Mouse (Mus musculus) liver, postnatal 0 days (tissue): ENCODE measurements at regions not wholly inside any gene's neighbourhood (a gene's known extent, or its start where the extent isn't known, plus 50 kb on each side); places are given as distances from the start of the nearest gene placed in this dataset.

ENCODE experiments used
- ATAC-seq: fragments of 200-750 bp; cut with Nextera tagmentation; 2 replicates; pipeline ENCODE4 v1.8.0; 2017; ENCODE audit warnings: mild to moderate bottlenecking, moderate library complexity
- DNase-seq: peaks from one replicate; pipeline ENCODE4 v3.0.0-alpha.2; 2016
- H3K27ac ChIP-seq: fragments of 300-500 bp; sonication (generic); 2 replicates; pipeline ENCODE4 v1.5.1; 2014; ENCODE audit warnings: antibody characterized with exemption, moderate library complexity, mild to moderate bottlenecking, low read depth
- H3K27me3 ChIP-seq: fragments of 300-500 bp; sonication (generic); 2 replicates; pipeline ENCODE4 v1.6.1; 2014; ENCODE audit warnings: low read length, control low read depth, mixed read lengths; ENCODE audit not compliant: insufficient read depth
- H3K36me3 ChIP-seq: fragments of 300-500 bp; sonication (generic); replicated peaks from 2 replicates; pipeline ENCODE4 v1.6.1; 2014; ENCODE audit warnings: mild to moderate bottlenecking, control low read depth, low read length, moderate library complexity, mixed read lengths; ENCODE audit not compliant: insufficient read depth
- H3K4me1 ChIP-seq: fragments of 300-500 bp; sonication (generic); 2 replicates; pipeline ENCODE4 v1.6.1; 2014; ENCODE audit warnings: antibody characterized with exemption, mild to moderate bottlenecking, control low read depth; ENCODE audit not compliant: insufficient read depth
- H3K4me2 ChIP-seq: fragments of 300-500 bp; sonication (generic); 2 replicates; pipeline ENCODE4 v1.6.1; 2014; ENCODE audit warnings: low read depth, mild to moderate bottlenecking, low read length, moderate library complexity, mixed read lengths
- H3K4me3 ChIP-seq: fragments of 300-500 bp; sonication (generic); 2 replicates; pipeline ENCODE4 v1.5.1; 2014; ENCODE audit warnings: low read depth, low read length
- H3K9ac ChIP-seq: fragments of 300-500 bp; sonication (generic); replicated peaks from 2 replicates; pipeline ENCODE4 v1.6.1; 2014; ENCODE audit warnings: mild to moderate bottlenecking, moderate library complexity
- H3K9me3 ChIP-seq: fragments of 300-500 bp; sonication (generic); 2 replicates; pipeline ENCODE4 v1.6.1; 2016; ENCODE audit warnings: mild to moderate bottlenecking, control low read depth, low read length, mixed read lengths
- CTCF ChIP-seq: sonication (generic); IDR thresholded peaks from 2 replicates; pipeline ENCODE4 v1.5.1; 2016; ENCODE audit warnings: antibody characterized with exemption, low read depth
- EP300 ChIP-seq: IDR thresholded peaks from 2 replicates; pipeline ENCODE4 v1.6.1; 2016; ENCODE audit warnings: antibody characterized with exemption, low read depth, mild to moderate bottlenecking
- WGBS: fragments of 180-500 bp; shearing (Covaris S2); extraction: QIAGEN DNeasy Blood & Tissue Kit; methylation state at CpG from one replicate; pipeline ENCODE4 v1.1.7; 2014; ENCODE audit not compliant: insufficient replicate concordance; 5-methylcytosine and 5-hydroxymethylcytosine counted together

GRCm38 (mm10) chr1:154008593-154009310 lies 108.7 kb upstream of the Teddm2 start:
- no peak for ATAC-seq
- Histone ChIP-seq H3K4me1 (peaks cover 4% of the 10 kb centered on the region), H3K9me3 (no peaks in the 10 kb centered on the region), H3K4me2 (no peak overlapping the region), H3K36me3 (no peaks in the 10 kb centered on the region), H3K27me3 (no peaks in the 10 kb centered on the region), H3K4me3 (no peak overlapping the region), H3K27ac (no peak overlapping the region), H3K9ac (no peak overlapping the region)
- 59% methylated on average over 11 of the region's 11 CpGs for WGBS
- no peak for TF ChIP-seq EP300
- TF ChIP-seq CTCF = no peak
- no peak for DNase-seq

- no peak overlapping the region for H3K4me3 ChIP-seq
- ATAC-seq (no peak), DNase-seq (no peak)
- H3K27me3 ChIP-seq = no peaks in the 10 kb centered on the region
- no peak overlapping the region for H3K27ac ChIP-seq
- no peak overlapping the region for H3K9ac ChIP-seq
- WGBS = 63% methylated on average over 4 of the region's 4 CpGs
- no peaks in the 10 kb centered on the region for H3K9me3 ChIP-seq
- H3K4me1 ChIP-seq = peaks cover 4% of the 10 kb centered on the region
- TF ChIP-seq CTCF (no peak), EP300 (no peak)
- no peaks in the 10 kb centered on the region for H3K36me3 ChIP-seq
- no peak overlapping the region for H3K4me2 ChIP-seq
These were observed 110.7 kb upstream of the Teddm2 start for GRCm38 (mm10) chr1:154010681-154011080.

DNA sequence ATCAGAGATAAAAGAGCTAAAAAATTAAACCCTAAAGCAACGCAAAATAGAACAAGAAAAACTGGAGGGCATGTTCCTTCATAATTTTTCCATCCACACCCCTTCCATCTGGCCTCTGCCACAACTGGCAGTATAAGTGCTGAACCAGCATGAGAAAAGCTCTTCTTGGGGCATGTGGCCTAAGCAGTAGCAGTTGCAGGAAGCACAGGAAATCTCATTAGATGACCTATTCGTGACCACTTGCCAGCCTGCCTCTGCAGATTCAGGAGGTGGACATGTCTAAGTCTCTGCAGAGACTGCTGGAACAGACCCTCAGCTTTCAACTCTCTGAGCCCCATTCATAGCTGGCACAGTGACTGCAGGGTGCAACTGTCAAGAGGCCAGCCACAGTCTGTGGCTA lies 116.5 kb upstream of the Teddm2 start:
- Histone ChIP-seq H3K9me3 (no peaks in the 10 kb centered on the region), H3K27me3 (no peaks in the 10 kb centered on the region), H3K36me3 (no peaks in the 10 kb centered on the region), H3K27ac (no peak overlapping the region), H3K4me3 (no peak overlapping the region), H3K4me2 (no peak overlapping the region), H3K9ac (no peak overlapping the region), H3K4me1 (0 out of 2 replicates have a peak, but pooled peaks cover 4% of the 10 kb centered on the region)
- no peak for TF ChIP-seq CTCF
- no peak for TF ChIP-seq EP300
- DNase-seq (no peak), ATAC-seq (no peak)
- WGBS = 60% methylated on average over 2 of the region's 2 CpGs

- WGBS = 77% methylated on average over 6 of the region's 6 CpGs
- no peak overlapping the region for H3K9ac ChIP-seq
- ATAC-seq (no peak), DNase-seq (no peak)
- no peak for TF ChIP-seq EP300
- TF ChIP-seq CTCF = no peak
- no peaks in the 10 kb centered on the region for H3K9me3 ChIP-seq
- H3K4me1 ChIP-seq = 0 out of 2 replicates have a peak, but pooled peaks cover 4% of the 10 kb centered on the region
- no peaks in the 10 kb centered on the region for H3K36me3 ChIP-seq
- H3K4me2 ChIP-seq = no peak overlapping the region
- no peak overlapping the region for H3K27ac ChIP-seq
- no peaks in the 10 kb centered on the region for H3K27me3 ChIP-seq
- H3K4me3 ChIP-seq = no peak overlapping the region
These were observed 118.2 kb upstream of the Teddm2 start for GRCm38 (mm10) chr1:154018241-154018640.

GRCm38 (mm10) chr1:154024301-154024700 lies 124.3 kb upstream of the Teddm2 start:
- Histone ChIP-seq H3K9ac (no peak overlapping the region), H3K9me3 (no peaks in the 10 kb centered on the region), H3K4me1 (no peaks in the 10 kb centered on the region), H3K27me3 (no peaks in the 10 kb centered on the region), H3K36me3 (no peaks in the 10 kb centered on the region), H3K4me3 (no peak overlapping the region), H3K4me2 (no peak overlapping the region), H3K27ac (no peak overlapping the region)
- DNase-seq = no peak
- TF ChIP-seq CTCF = no peak
- no peak for TF ChIP-seq EP300
- no peak for ATAC-seq
- WGBS = 71% methylated on average over 3 of the region's 3 CpGs

- 53% methylated on average over 4 of the region's 4 CpGs for whole genome bisulfite sequencing
- ATAC-seq = peak; percentile 33; the same call in 1 of the 2 replicates
- no peak for DNase-seq
- TF ChIP-seq CTCF = no peak
- TF ChIP-seq EP300 = no peak
- no peaks in the 10 kb centered on the region for H3K9me3 ChIP-seq
- H3K4me3 ChIP-seq = no peak overlapping the region
- H3K9ac ChIP-seq = no peak overlapping the region
- no peak overlapping the region for H3K27ac ChIP-seq
- H3K27me3 ChIP-seq = no peaks in the 10 kb centered on the region
- H3K4me1 ChIP-seq = no peaks in the 10 kb centered on the region
- H3K36me3 ChIP-seq = no peaks in the 10 kb centered on the region
- no peak overlapping the region for H3K4me2 ChIP-seq
These were observed 127.3 kb upstream of the Teddm2 start for GRCm38 (mm10) chr1:154027303-154027702.
